Mouse (Mus musculus) urinary bladder, postnatal 14 days (tissue): ENCODE results near the gene Plcl2.

ENCODE experiments used
- DNase-seq: peaks from one replicate; pipeline ENCODE4 v3.0.0; 2021; ENCODE audit warnings: low spot score

Gene Plcl2

DNA sequence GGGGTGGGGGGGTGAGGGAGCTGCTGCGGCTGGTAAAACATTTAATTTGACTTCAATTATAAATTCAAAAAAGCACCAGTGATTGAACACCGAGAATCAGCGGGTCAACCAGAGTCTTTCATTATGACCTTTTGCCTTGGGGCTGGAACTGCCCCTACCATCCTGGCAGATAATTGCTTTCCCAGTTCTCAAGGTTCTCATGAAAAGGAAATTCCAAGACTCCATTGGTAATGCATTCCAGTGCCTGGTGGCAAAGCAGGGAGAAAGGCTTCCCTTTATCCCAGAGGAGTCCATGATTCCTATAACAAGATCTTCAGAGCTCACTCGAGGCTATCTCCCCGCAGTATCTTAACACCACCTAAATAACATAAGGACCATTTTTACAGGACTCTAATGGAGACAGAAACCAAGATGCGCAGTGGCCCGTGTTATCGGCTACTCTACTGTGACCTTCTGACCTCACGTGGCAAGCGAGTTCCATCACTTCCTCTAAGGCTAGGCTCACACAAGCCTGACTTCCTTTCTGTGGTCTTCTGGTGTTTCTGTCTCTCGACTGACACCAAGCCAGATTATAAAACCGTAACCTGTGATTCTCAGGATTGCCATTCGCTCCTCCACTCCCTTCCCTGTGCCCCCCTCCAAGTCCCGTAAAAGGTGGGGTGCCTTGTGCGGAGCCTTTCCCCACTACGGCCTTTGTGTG lies 10.0 kb upstream of the Plcl2 start:
- DNase-seq = no peak

DNA sequence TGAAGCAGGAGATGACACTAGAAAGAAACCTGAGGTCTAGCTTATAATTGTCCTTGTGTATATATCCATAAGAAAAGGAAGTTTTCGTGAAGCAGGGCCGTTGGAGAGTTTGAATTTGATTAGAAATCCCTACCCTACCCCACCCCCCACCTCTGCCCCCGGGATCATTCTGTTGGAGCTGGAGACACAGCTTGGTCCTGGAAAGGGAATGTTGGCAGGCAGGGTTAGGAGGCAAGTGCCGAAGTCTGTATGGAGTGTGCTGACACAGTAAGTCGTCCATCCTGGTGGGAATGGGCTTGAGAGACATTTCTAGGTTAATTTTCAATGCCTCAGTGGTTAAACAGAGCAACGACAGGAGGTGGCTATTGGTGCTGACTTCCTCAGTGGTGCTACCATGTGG lies 8.4 kb upstream of the Plcl2 start:
- no peak for DNase-seq

GRCm38 (mm10) chr17:50503075-50503474 lies 6.1 kb upstream of the Plcl2 start:
- no peak for DNase-seq

DNA sequence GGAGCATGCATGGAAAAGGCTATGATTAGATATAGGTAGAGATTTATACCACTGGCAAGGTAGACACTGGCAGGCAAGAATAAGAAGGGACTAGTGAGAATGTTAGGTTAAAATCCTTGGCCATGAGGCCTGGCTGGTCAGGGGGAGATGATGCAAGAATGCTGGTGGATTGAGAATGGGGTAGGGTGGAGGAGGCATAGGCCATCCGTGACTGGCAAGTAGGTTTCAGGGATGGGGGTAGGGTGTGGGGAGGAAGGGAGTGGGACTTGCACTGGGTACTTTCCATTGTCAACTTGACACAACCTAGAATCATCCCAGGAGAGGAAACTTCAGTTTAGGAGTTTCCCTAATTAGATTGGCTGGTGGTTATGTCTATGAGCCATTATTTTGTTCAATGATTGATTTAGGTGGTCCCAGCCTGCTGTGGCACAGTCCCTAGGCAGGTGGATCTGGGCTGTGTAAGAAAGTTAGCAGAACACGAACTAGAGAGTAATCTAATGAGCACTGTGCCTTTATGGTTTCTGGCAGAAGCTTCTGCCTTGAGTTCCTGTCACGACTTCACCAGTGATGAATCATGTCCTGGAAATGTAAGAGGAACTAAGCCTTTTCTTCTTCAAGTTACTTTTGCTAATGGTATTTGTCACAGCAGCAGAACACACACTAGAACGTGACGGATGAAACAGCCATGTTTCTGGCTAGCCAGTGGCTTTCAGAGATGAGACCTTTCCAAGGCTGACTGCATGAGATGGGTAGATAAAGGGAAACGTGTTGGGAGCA lies 4.9 kb upstream of the Plcl2 start:
- DNase-seq = no peak

DNA sequence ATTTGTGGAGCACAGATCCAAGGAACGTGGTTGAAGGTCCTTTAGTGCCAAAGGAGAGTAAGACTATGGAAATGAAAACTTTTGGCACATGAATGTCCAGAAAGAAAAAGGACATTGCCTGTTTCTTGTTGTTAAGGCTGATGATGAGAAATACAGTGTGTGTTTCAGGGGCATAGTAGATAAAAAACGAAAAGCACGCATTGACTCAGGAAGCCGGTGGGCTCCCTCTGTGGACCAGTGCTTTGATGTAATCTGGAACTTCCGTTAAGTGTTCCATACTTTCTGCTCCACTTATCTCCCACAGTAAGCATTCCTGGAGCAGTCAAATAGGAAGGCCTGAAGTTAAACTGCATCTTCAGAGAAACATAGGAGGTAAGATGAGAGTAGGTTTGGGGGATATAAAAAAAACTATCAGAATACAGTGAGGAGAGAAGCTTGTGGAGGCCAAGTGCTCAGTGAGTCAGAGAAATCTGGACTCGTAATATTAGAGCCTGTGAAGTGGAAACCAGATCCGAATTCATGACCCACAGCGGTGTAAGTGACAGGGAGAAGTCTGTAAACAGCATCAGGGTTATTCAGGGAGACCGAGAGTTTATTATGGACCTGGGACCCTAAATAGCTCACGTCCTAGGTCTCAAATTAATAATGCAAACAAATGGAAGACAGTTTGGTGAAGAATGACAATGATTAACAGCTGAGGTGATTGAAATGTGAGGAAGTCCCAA lies 3.1 kb upstream of the Plcl2 start:
- DNase-seq = no peak

DNA sequence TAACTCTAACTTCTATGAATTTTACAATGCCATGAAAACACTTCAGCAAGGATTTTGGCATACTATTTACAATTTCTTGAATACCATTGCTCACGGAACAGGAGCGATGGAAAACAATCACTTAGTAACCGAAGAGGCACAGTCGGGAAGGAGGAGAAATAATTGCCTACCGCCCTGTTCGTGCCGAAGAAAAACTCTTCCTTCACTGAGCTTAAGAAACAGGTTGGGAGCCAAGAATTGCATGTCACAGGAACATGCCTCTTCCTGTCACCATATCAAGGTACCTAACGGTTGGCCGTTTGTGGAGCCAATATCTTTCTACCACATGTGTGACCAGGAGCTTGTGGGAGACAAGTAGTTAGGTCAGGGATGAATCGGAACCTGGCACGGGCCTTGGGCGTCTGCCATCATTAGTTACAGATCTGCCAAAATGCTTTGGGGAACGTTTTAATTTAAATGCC lies 2.3 kb upstream of the Plcl2 start:
- DNase-seq = no peak

- no peak for DNase-seq
These were observed 988 bp upstream of the Plcl2 start for GRCm38 (mm10) chr17:50508055-50508774.

DNA sequence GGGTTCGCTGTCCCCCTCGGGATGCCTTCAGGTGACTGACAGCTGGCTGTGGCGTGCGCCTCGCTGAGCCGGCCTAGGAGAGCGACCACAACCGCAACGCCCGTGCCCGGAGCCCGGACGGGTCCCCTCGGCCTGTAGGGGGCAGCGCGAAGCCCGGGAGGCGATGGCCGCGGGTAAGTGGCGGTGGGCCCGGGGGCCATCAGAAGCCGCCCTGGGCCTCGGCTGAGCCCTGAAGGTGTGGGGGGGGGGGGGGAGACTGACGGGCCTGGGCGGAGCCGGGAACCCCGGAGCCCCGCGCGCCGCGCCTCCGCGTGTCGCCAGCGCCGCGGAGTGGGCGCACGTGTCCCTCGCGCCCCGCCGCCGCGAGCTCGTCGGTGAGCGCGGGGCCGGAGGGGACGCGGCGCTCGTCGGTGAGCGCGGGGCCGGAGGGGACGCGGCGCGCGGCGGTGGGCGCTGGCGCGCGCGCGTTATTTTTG lies 390 bp upstream of the Plcl2 start:
- peak; percentile 62 for DNase-seq

GRCm38 (mm10) chr17:50510279-50510678 lies 1.1 kb downstream of the Plcl2 start:
- no peak for DNase-seq

- DNase-seq = no peak
These were observed 1.5 kb downstream of the Plcl2 start for GRCm38 (mm10) chr17:50510741-50511140.

DNA sequence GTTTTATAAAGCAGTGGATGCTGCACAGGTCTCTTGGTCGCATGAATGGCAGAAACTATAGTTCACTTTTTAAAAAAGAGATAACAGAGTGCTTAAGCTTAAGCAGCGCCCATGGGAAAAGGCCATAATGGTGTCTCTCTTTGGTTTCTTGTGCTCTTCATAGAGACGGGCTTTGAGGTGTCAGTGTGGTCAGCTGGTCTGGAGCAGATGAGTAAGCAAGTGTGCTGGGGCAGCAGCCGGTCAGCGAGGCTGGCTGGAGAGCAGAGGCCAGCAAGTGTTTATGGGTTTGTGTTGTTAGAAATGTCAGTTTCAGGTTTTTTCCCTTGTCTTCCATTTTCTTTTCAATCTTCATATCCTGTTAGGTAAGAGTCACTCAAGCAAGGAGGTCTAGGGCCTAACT lies 3.0 kb downstream of the Plcl2 start:
- DNase-seq = no peak

- no peak for DNase-seq
These were observed 3.6 kb downstream of the Plcl2 start for GRCm38 (mm10) chr17:50512841-50513240.

DNA sequence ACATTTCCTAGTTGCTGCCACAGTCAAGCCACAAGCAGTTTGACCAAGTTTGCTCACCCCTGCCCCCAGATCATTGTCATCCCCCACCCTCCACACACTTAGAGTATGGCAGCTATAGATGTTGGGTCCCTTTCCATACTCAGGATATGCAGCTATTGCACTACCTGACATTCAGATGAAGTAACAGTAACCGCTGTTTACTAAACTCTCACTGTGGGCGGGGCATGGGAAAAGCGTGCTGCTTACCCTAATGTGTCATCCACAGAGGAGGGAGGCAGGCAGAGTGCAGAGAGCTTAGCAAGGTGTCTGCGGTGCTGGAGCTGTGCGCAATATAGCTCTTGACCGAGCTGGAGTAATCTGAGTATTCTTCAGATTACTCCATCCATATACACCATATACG lies 4.2 kb downstream of the Plcl2 start:
- DNase-seq = no peak

DNA sequence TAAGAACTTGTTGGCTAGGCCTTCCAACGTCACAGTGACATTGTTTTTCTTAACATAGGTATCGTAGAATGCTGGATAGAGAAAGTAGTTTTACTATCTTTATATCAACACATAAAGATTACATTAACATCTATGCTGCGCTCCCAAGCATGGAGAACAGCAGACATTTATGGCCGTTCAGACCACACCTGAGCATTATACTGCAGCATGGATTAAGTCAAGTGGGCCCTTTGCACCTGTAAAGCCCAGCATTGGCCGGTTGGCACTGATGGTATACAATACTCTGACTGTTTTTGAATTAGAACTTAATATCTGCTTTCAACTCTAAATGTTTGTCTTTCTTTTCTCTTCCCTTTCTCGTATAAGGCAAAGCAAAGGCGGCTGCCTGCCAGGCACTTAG lies 4.8 kb downstream of the Plcl2 start:
- DNase-seq = no peak

- no peak for DNase-seq
These were observed 6.7 kb downstream of the Plcl2 start for GRCm38 (mm10) chr17:50515926-50516325.

GRCm38 (mm10) chr17:50517781-50518415 lies 8.7 kb downstream of the Plcl2 start:
- DNase-seq = no peak

DNA sequence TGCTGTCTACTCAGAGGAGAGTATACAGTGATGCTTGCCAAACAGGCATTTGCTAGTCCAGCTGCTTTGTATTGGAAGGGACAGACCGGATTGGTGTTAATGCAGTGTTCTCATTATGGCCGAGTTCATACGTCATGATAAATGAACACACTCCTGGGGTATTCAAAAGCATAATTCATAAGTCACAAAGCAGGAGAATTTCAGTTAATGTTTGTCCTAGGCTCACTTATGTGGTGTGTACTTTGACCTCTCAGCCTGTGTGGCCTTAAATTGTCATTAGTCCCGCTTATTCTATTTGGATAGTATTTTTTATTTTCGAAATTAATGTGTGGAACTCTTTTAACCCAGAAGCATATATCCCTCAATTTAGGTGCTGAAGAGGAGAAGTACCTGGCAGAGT lies 10.4 kb downstream of the Plcl2 start:
- no peak for DNase-seq

GRCm38 (mm10) chr17:50522473-50523083 lies 13.4 kb downstream of the Plcl2 start:
- DNase-seq = no peak

GRCm38 (mm10) chr17:50524970-50525369 lies 15.8 kb downstream of the Plcl2 start:
- DNase-seq = no peak

DNA sequence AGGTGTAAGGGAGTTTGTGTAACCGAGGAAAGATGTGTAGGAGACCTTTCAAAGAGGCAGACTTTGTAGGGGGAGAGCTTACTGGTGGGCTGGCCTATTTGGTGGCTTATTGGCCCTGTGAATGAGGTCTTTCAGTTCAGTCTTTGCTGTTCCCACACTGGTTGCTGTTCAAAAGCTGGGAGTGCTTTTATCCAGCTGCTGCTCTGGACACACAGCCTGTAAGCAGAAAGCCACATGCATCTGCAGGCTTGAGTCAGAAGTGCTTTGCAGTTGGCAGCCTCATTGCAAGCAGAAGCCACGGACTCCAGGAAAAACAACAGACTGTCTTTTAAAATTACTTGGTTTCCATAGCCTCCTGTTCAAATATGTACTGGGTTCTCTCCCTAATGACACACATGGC lies 16.6 kb downstream of the Plcl2 start:
- no peak for DNase-seq

- DNase-seq = no peak
These were observed 20.9 kb downstream of the Plcl2 start for GRCm38 (mm10) chr17:50530089-50530488.
